Mouse (Mus musculus): Measurements from ENCODE around the gene Rnf113a1. TPM values are rescaled to one million over a fixed set of nuclear protein-coding genes. Genes with fewer than 3 reads are reported as not detected.
"Not testable (repeated sequence)": the region's sequence is repeated elsewhere in the genome, so short reads cannot be mapped to it uniquely, and the experiment has no call there.

The Rnf113a1 gene
- polyA plus RNA-seq, 1 experiment from 2014 or later: 16.0 TPM

GRCm38 (mm10) chrX:37198676-37199075 is 7.6 kb downstream of the Rnf113a1 start:
- H3K4me1 ChIP-seq (replicated peaks): no peaks in the 10 kb centered on the region
- no peaks in the 10 kb centered on the region for H3K27me3 ChIP-seq
- no peak overlapping the region for H3K4me2 ChIP-seq (replicated peaks)
- H3K4me3 ChIP-seq (replicated peaks): no peak overlapping the region
- no peak overlapping the region for H3K9ac ChIP-seq (replicated peaks)
- no peak overlapping the region for H3K27ac ChIP-seq
- ATAC-seq: no peak
- H3K36me3 ChIP-seq: no peaks in the 10 kb centered on the region
- H3K9me3 ChIP-seq: no peaks in the 10 kb centered on the region
- WGBS: 53% methylated on average over 8 of the region's 8 CpGs

DNA sequence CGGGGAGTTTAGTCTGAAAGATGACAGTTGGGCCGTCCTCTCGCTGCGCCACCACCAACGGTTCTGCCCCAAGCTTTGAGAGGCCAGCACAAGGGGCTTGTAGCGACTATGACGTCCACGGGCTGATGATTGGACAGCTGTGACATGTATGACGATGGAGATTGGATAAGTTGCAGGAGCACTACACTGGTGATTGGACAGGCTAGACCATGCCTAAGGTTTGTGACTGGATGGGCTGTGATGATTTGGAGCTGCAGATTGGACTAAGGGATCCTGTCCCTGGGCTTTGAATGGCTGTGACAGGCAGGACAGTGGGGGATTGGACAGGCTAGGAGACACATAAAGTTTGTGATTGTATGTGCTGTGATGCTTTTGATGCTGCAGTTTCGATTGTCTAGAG is 19.9 kb downstream of the Rnf113a1 start, which contains the start of gene Gm9:
Gene Gm9, minus strand, starts transcription at position 101 of the 400 bp plus-strand sequence.
- no peaks in the 10 kb centered on the region for H3K27me3 ChIP-seq
- no peak within 1 kb of the TSS for H3K27ac ChIP-seq
- no peak within 1 kb of the TSS for H3K4me2 ChIP-seq (replicated peaks)
- no peak within 1 kb of the TSS for H3K9ac ChIP-seq (replicated peaks)
- peaks cover 1% of the 10 kb centered on the region; the same call in 1 of the 2 replicates for H3K9me3 ChIP-seq
- 85% methylated on average over 10 of the region's 10 CpGs for WGBS
- no peak within 1 kb of the TSS for H3K4me3 ChIP-seq (replicated peaks)
- no peaks in the 10 kb centered on the region for H3K4me1 ChIP-seq (replicated peaks)
- ATAC-seq: no peak
- no peaks in the 10 kb centered on the region for H3K36me3 ChIP-seq

DNA sequence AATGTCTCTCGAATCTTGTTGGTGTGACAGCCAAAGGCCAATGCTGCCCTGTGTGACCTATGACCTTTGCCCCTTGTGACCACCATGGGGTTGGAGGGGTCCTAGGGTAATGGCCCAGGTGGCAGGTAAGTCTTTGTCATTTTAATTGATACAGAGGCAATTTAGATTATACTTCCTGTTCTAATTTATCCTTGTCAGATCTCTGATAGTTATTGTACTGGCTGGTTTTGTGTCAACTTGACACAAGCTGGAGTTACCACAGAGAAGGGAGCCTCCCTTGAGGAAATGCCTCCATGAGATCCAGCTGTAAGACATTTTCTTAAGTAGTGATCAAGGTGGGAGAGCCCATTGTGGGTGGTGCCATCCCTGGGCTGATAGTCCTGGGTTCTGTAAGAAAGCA is 31.1 kb downstream of the Rnf113a1 start, which contains the start of gene Rhox1:
Gene Rhox1, minus strand, starts transcription at position 101 of the 400 bp plus-strand sequence.
- not testable (repeated sequence) for H3K9ac ChIP-seq (replicated peaks); H3K27ac ChIP-seq; H3K27me3 ChIP-seq; H3K4me3 ChIP-seq (replicated peaks); H3K36me3 ChIP-seq; H3K4me1 ChIP-seq (replicated peaks); H3K4me2 ChIP-seq (replicated peaks); ATAC-seq; H3K9me3 ChIP-seq
- WGBS: 80% methylated on average over 1 of the region's 1 CpGs

Other genes with a start within 250 kb of the Rnf113a1 start
- 67.0 and 68.5 TPM in 2 replicates for gene Sept6, start 199.5 kb upstream of the Rnf113a1 start, polyA plus RNA-seq (2015; fragmentation: Nextera tagmentation; extraction: Ambion mirVana)
- gene Sowahd, start 142.4 kb upstream of the Rnf113a1 start, polyA plus RNA-seq (2015; fragmentation: Nextera tagmentation; extraction: Ambion mirVana): not detected in 2 replicates
- gene Rpl39, start 105.8 kb upstream of the Rnf113a1 start, polyA plus RNA-seq (2015; fragmentation: Nextera tagmentation; extraction: Ambion mirVana): 354 and 378 TPM in 2 replicates
- 35.8 and 37.2 TPM in 2 replicates for gene Upf3b, start 80.9 kb upstream of the Rnf113a1 start, polyA plus RNA-seq (2015; fragmentation: Nextera tagmentation; extraction: Ambion mirVana)
- 23.7 and 26.3 TPM in 2 replicates for gene Nkap, start 64.5 kb upstream of the Rnf113a1 start, polyA plus RNA-seq (2015; fragmentation: Nextera tagmentation; extraction: Ambion mirVana)
- 0.14 and 0.42 TPM in 2 replicates for gene Akap14, start 22.4 kb upstream of the Rnf113a1 start, polyA plus RNA-seq (2015; fragmentation: Nextera tagmentation; extraction: Ambion mirVana)
- 624 and 640 TPM in 2 replicates for gene Ndufa1, start 82 bp upstream of the Rnf113a1 start, polyA plus RNA-seq (2015; fragmentation: Nextera tagmentation; extraction: Ambion mirVana)
- not detected in 2 replicates for gene Gm9, start 19.8 kb downstream of the Rnf113a1 start, polyA plus RNA-seq (2015; fragmentation: Nextera tagmentation; extraction: Ambion mirVana)
- gene Rhox1, start 31.0 kb downstream of the Rnf113a1 start, polyA plus RNA-seq (2015; fragmentation: Nextera tagmentation; extraction: Ambion mirVana): not detected in 2 replicates
- gene Rhox2a, start 53.7 kb downstream of the Rnf113a1 start, polyA plus RNA-seq (2015; fragmentation: Nextera tagmentation; extraction: Ambion mirVana): not detected in 2 replicates
- not detected in 2 replicates for gene Rhox3a, start 58.7 kb downstream of the Rnf113a1 start, polyA plus RNA-seq (2015; fragmentation: Nextera tagmentation; extraction: Ambion mirVana)
- gene Rhox4a, start 74.1 kb downstream of the Rnf113a1 start, polyA plus RNA-seq (2015; fragmentation: Nextera tagmentation; extraction: Ambion mirVana): not detected in 2 replicates
- not detected in 2 replicates for gene Rhox3a2, start 188.8 kb downstream of the Rnf113a1 start, polyA plus RNA-seq (2015; fragmentation: Nextera tagmentation; extraction: Ambion mirVana)
- not detected in 2 replicates for gene Rhox4a2, start 199.6 kb downstream of the Rnf113a1 start, polyA plus RNA-seq (2015; fragmentation: Nextera tagmentation; extraction: Ambion mirVana)
- not detected in 2 replicates for gene Rhox2b, start 220.8 kb downstream of the Rnf113a1 start, polyA plus RNA-seq (2015; fragmentation: Nextera tagmentation; extraction: Ambion mirVana)
- not detected in 2 replicates for gene Rhox4b, start 241.2 kb downstream of the Rnf113a1 start, polyA plus RNA-seq (2015; fragmentation: Nextera tagmentation; extraction: Ambion mirVana)

Measured in midbrain, embryonic 13.5 days (tissue).